Mouse (Mus musculus): ENCODE measurements around the gene Stt3b. TPM values are rescaled to one million over a fixed set of nuclear protein-coding genes. Genes with fewer than 3 reads are reported as not detected.
A peak's percentile ranks its signal among the peaks of the same experiment; 100 is the strongest.
"Not testable (repeated sequence)": the region's sequence is repeated elsewhere in the genome, so short reads cannot be mapped to it uniquely, and the experiment has no call there.

Gene Stt3b
- total RNA-seq, 2 experiments from 2014 or later = 68.6 to 69.2 TPM

DNA sequence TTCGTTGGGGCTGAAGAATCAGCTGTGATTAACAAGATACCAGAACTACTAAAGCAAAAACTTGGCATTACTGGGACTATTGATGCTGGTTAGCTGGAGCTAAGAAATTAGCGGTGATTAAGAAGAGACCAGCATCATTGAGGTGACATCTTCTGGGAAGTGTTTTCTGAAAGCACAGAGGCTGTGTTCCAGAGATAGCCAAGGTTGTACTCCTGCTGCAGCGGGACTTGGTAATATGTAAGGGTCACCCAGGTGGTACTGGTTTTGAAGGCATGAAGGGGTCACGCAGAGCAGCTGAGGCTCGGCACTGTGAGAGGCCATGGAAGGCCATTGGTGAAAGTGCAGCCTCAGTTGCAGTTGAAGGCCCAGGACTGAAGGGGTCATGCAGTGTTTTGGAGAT, 37.8 kb downstream of the Stt3b start:
- DNase-seq; intact Hi-C loops (cut with DNase I): not testable (repeated sequence)

DNA sequence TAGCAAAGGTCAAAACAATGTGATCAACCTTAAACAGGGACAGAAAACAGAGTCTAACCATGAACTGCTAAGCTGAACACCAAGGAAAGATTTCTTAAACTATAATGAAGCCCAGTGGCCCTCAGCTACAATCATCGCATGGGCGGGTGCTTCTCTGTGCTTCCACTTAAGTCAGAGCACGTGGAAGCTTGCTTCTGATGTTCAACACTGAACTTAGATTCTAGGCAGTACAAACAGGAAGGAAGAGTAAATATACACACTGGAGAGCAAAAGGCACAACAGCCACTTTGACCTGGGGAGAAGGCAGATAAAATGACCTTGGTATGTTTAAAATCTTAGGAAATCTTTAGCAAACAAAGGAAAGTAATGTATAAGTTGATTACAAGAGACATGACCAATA, 38.7 kb downstream of the Stt3b start:
- DNase-seq = no peak
- intact Hi-C loops (cut with DNase I) = no loop called here

DNA sequence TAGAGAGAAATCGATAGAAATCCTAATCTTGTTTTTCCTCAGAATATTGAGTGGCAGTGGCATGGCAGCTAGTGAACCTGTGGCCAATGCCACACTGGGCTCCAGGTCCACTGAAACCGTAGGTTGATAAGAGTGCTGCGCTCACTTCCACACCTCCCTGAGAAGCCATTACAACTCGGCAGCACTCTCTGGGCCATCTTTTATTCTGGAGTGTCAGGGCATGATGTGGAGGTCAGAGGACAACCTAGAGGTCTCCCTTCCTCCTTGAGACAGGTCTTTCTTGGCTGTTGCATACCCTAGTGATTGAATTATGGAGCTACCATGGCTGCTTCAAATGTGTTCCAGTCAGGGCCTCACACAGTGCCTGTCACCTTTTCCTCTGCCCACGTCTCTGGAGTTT, 48.3 kb downstream of the Stt3b start:
- no peak for DNase-seq
- intact Hi-C loops (cut with DNase I) = loop anchor here (5.0 to 10.0 kb wide), 4 partner anchors 100 to 467 kb away; no protein-coding TSS in a partner anchor

DNA sequence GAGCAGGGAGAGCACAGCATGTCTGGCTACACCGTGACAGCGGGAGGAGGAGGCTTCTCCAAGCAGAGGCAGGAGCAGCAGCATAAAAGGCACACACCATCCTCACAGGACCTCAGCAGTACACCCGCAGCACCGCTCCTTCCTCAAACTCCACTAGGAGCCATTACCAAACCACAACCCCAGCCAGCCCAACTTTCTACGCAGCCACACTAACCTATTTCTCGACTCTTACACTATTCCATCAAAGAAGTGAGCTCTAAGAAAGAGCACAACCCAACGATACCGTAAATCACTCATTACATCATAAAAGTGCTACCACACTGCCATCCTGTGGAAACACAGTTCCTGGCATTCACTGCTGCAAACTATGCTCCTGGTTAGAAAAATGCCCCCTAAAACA, 48.8 kb downstream of the Stt3b start:
- DNase-seq = peak; percentile 28 to 59
- intact Hi-C loops (cut with DNase I) = loop anchor here (5.0 to 10.0 kb wide), 4 partner anchors 99 to 467 kb away; no protein-coding TSS in a partner anchor

DNA sequence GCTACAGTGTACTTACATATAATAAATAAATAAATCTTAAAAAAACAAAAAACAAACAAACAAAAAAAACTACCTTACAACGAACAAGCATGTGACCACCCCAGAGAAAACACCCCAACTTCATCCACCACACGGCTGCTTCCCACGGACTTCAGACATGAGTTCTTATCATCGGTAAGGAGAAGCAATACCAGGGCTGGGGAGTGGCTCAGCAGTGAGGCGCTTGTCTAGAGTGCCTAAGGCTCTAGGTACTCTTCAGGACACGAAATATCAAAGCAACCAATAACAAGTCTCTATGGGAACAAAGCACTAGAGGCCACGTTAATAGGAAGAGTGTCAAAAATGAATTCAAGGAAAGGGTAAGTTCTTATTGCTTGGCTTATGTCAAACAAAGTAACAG, 49.8 kb downstream of the Stt3b start:
- intact Hi-C loops (cut with DNase I) = loop anchor here (5.0 to 10.0 kb wide), 4 partner anchors 98 to 466 kb away; no protein-coding TSS in a partner anchor
- no peak for DNase-seq

DNA sequence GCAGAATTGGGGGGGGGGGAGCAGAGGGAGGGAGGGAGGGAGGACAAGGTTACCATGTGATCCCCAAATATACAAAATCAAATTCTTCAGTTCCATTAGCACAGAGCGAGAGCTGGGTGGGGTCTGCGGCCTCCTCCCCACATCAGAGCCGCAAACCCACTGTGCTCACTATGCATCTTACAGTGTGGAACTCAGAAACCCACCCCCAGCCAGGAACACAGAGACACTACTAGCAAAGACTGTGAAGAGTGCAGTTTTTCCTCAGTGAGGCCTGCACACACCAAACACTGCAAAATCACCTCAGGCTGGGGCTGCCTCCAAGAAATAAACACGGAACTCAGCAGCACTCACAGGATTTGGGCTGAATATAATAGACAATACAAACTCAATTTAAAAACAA, 50.4 kb downstream of the Stt3b start:
- intact Hi-C loops (cut with DNase I) = loop anchor here (5.0 to 10.0 kb wide), 4 partner anchors 98 to 465 kb away; no protein-coding TSS in a partner anchor

DNA sequence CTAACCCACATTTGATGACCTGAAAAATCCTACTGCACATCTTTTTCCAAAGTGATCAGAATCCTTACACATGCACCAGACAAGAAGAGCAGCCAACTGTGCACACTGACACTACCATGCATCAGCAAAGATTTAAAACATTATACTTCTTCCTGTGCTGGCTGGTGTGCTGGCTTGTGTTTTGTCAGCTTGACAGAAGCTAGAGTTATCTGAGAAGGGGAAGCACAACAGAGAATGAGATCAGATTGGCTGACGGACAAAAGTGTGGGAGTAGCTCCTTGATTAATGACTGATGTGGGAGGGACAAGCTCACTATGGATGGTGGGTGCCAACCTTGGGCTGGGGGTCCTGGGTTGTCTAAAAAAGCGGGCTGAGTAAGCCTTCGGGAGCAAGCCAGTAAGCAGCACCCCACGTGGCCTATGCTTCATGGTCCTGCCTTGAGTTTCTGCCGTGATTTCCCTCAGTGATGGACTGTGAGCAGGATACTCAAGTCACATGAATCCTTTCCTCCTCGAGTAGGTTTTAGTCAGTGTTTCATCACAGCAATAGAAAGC, 52.4 kb downstream of the Stt3b start:
- intact Hi-C loops (cut with DNase I) = no loop called here
- DNase-seq = no peak

More for the DNA sequence above, 50.4 kb downstream of the Stt3b start:
- DNase-seq = no peak

DNA sequence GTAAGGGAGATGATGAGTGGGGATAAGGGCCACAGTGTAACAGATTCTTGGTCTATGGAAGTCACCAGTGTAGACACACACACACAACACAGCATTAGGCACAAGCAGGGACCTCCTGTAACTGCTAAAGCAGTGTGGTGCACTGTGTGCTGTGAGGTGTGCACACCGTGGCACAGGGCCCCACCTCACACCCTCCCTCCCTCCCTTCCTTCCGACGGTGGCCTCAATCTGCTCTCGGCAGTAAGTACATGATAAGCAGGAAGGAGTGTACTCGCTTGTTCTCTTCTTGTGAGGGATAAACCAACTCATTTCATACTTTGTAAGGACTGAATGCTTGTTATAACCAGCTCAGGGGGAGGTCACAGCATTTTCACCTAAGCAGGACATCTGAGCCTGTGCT, 61.1 kb downstream of the Stt3b start:
- intact Hi-C loops (cut with DNase I) = no loop called here
- DNase-seq = no peak

DNA sequence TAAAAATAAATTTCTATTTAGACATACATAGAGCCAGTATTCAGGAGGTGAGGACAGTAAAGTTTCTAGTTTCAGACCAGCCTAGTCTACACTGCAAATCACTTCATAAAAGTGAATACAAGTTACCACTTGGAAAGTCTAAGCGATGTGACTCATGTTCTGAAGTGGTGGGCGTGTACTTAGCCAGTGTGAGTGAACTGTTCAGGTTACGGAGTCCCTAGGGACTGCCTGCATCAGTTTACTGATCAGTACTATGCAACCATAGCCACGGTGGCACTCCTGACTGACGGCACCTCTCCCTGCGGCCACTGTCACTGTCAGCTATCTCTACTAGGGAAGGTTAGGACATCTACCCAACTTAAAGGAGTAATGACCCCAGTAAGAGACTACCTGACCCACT, 65.1 kb downstream of the Stt3b start:
- no peak for DNase-seq
- intact Hi-C loops (cut with DNase I) = no loop called here

DNA sequence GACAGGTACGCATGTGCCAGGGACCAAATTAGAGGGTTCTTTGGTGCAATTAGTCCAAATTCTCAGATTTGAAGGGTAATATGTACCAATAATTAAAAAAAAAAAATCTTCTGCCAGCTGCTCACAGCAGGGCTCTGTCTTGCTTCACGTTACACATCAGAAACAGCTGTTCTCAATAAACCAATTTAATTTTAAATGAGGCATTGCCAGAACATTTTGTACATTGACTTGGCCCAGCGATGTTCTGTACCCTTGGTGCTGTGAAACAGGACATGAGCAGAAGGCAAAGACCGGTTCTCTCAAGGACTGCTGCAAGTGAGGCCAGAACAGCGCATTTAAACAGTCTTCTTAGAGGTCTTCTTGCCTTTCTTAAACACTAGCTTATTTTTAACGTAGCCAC, 66.6 kb downstream of the Stt3b start:
- no peak for DNase-seq
- intact Hi-C loops (cut with DNase I) = no loop called here

DNA sequence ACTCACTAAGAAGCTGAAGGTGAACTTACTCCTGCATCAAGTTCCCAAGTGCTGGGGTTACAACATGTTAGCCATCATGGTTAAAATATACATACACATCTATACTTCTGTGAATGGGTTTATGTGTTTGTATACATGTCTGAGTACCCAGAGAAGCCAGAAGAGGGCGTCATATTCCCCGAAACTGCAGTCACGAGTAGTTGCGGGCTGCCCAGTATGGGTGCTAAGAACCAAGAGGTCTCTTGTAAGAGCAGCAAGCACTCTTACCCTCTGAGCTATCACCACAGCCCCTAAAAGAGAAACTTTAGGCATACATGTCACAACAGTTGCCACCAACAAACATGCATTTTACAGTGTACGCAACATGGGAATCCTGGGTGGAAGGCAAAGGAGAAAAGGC, 70.4 kb downstream of the Stt3b start:
- intact Hi-C loops (cut with DNase I) = no loop called here
- no peak for DNase-seq

DNA sequence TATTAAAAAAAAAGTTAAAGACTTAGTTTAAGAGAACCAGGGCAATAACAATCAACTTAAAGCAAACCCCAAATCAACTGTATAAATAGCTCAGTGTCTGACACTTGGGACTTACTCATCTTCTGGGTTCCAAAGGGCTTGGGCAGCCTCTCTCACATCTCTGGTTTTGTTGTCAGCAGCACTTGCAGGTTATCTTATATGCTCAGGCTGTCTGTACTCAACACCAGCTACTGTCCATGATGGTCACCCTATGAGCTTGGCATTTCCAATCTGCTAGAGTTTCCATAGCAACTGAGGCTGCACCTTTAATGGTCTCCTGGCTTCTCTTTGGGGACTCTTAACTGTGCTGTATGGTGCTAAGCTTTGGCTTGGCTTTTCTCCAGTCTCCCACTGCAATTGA, 72.3 kb downstream of the Stt3b start:
- intact Hi-C loops (cut with DNase I) = no loop called here
- DNase-seq = no peak

DNA sequence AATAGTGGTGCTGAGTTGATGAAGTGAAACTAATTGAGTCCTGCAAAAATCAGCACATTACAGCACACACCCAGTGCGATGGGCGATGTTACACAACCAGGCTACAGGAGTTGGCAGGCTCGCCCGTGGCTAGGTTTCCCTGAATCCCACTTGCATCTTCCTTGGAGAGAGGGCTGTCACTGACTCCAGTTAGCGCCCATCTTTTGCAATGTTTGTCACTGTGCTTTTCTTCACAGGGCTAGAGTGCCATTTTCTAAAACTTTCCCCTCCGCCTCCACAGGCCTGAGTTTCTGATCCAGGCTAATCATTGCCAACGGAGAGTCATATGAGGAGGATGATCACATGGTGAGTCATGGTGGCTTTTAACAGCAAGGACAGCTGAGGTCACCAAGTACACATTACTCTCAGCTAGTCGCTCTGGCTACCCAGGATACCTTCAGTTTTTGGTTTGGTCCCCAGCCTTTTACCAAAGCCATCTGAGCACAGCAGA, 73.8 kb downstream of the Stt3b start:
- intact Hi-C loops (cut with DNase I) = no loop called here

DNA sequence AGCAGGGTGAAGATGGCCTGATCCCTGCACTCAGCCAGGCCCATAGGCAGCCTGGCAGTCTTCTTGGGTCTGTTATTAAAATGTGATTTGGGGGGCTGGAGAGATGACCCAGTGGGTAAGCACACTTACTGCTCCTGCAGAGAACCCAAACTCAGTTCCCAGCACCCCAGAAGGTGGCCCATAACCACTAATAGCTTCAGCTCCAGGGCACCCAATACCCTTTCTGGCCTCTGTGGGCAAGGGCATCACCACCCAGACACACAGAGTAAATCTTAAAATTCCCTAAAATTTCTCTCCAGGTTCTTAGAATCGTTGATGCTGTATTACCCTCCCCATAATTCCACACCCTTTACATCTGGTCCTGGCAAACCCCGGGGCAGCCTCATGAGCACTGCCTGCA, 75.7 kb downstream of the Stt3b start:
- no peak for DNase-seq
- intact Hi-C loops (cut with DNase I) = no loop called here

More for the DNA sequence above, 73.8 kb downstream of the Stt3b start:
- peak; percentile 36 to 38 for DNase-seq

DNA sequence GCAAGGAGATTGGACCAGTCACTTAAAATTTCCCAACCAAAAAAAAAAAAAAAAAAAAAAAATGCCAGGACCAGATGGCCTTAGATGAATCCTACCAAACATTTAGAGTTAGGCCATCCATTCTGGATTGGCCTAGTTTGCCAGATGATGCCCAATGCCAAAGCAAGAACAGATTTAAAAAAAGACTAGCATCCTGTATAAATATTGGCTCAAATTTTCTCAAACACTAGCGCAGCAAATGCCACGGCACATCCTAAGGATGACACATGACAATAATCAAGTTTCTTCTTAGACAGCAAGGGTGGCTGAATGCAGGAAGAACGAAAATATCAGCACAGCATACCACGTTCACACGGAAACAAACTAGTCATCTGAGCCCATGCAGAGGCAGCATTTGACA, 76.5 kb downstream of the Stt3b start:
- intact Hi-C loops (cut with DNase I) = no loop called here
- DNase-seq = no peak

DNA sequence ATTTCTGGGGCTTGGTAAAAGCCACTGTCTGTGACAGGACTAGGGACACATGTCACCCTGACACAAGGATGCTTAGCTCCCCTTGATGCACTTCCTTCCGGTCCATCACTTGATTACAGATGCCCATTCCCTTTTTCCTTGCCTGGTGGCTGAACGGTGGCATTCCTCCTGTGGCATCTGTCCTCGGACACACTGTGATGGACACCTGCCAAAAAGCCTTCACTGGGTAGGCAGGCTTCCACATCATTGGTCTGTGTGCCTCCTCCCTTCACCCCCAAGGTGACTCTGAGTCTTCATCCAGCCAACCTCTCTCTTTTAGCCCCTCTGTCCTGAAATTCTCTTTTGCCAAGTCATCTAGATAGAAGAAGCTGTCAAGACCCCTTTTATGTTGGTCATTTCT, 78.7 kb downstream of the Stt3b start:
- intact Hi-C loops (cut with DNase I) = no loop called here
- DNase-seq = peak in 1 of 2 experiments; percentile 32

DNA sequence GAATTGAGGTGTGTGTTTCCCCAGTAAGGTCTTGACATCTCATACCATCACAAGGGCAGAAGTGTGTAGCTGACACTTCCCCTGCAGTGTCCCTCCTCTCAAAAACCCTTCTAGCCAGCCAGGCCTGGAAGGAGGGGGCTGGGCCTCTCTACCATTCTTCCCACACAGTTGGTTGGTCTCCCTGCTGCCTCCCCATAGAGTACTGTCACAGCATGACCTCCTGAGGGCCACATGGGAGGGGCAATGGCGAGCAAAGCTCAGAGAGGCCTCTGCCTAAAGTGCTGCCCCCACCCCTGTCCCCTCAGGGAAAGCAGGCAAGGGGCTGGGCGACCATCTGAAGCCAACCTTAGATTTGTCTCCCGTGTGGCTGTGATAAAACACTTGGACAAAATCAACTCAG, 80.1 kb downstream of the Stt3b start:
- intact Hi-C loops (cut with DNase I) = no loop called here
- no peak for DNase-seq

DNA sequence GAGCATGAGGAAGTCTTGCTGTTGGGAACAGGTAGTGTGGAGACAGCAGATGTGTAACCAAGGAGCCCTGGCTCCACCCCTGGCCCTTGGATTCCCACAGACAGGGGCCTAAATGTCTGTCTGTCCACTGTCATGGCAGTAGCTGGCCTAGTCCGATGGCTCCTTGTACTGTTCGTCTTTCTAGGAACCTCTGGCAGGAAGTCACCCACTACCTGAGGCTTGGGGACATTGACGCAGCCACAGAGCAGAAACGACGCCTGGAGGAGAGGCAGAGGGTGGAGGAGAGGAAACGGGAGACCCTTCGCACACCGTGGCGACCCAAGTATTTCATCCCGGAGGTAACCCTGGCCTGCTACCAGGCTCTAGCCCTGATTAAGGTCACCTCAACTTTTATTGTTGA, 80.5 kb downstream of the Stt3b start:
- intact Hi-C loops (cut with DNase I) = no loop called here

DNA sequence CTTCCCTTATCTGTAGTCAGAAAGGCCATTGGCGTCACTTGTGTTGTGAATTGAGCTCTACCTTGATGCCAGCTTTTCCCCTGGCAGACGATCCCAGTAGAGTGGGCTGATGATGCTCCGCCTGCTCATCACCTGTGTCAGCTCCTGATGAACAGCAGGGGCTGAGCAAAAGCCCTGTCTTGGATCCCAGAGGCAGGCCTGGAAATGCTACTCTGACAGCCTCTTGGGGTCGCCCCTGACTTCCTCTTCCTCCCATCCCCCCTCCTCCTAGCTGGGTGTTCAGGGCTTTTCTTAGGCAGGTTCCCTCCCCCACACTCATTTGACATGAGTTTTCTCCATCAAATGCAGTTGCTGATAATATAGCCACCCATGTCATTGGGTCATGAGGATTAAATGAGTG, 81.1 kb downstream of the Stt3b start:
- DNase-seq = no peak
- intact Hi-C loops (cut with DNase I) = no loop called here

More for the DNA sequence above, 80.5 kb downstream of the Stt3b start:
- no peak for DNase-seq

DNA sequence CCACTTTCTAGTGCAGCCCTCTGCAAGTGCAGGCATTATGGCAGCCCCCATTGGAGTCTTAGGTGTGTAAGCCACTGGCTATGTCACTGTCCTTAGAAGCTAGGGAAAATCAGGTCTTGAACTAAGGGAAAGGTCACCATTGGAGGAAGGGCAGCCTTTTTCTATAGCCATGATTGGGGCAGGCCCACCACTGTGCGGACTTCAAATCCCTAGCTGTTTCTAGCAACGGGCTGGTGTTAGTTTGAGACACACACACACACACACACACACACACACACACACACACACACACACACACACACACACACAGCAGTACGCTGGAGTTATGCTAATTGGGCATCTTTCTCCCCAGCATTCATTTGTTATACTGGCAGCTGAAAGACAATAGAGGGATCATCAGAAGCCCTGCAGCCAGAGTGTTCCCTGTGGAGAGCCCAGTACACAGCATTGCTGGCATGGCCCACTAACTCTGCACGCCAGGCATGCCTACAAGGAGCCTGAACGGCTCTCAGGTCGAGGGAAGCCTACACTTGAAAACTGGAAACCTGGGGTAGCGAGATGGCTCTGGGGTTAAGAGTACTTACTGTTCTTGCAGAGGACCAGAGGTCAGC, 85.4 kb downstream of the Stt3b start:
- DNase-seq = no peak
- intact Hi-C loops (cut with DNase I) = no loop called here

DNA sequence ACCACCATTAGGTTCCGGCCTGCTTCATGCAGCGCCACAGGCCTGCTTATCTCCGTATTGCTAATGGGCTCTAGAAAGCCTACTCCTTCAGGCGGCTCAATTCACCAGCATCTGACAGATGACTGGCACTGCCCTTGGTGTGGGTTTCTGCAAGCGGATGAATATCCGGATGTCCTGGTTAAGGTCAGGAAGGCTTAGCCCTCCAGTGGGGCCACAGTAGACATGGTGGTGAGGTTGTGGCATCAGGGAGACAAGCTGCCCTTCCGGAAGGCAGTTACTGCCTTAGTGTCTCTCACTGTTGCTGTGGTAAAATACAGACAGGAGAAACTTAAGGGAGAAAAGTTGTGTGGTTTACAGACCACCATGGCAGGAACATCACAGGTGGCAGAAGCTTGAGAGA, 89.0 kb downstream of the Stt3b start:
- intact Hi-C loops (cut with DNase I) = no loop called here
- DNase-seq = no peak

DNA sequence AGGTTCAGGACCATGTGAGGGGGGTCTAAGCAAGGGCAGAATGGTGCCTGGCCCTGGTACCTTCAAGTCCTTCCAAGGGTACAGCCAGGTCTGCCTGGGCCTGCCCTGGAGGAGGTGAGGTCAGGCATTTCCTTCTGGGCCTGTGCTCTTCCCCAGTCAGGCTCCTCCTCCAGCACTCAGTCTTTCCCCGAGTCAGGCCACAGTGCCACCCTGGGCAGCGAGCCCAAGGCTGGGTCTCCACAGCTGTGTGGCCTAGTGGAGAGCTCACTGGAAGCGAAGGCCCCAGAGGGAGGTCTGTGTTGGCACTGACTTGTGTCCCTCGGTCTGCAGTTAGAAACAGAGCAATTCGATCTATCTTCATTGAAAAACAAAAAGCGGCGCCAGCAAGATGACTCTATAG, 89.8 kb downstream of the Stt3b start:
- no peak for DNase-seq
- intact Hi-C loops (cut with DNase I) = no loop called here

DNA sequence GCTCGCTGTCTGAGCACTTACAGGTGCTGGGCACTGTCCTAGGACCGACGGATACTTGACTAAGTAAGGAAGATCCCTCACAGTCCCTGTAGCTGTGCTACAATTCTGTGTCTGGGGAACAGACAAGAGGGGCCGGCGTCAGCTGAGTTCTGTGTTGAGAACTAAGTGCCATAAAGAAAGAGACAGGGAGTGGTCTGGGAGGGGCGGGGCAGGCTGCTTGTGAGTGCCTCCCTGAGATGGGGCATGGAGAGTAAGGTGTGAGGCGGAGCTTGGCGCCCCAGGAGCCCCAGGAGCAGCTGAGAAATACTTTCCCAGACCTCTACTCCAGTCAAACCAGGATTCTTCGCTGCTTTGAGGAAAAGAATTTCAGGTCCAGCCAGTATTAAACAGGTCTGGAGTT, 92.2 kb downstream of the Stt3b start:
- intact Hi-C loops (cut with DNase I) = no loop called here
- no peak for DNase-seq
